Mouse (Mus musculus): ENCODE measurements around the gene Ciita. TPM values are rescaled to one million over a fixed set of nuclear protein-coding genes. Genes with fewer than 3 reads are reported as not detected.

Ciita gene
- total and polyA plus RNA-seq, 3 experiments = 39.1 to 69.6 (median 39.8) TPM

DNA sequence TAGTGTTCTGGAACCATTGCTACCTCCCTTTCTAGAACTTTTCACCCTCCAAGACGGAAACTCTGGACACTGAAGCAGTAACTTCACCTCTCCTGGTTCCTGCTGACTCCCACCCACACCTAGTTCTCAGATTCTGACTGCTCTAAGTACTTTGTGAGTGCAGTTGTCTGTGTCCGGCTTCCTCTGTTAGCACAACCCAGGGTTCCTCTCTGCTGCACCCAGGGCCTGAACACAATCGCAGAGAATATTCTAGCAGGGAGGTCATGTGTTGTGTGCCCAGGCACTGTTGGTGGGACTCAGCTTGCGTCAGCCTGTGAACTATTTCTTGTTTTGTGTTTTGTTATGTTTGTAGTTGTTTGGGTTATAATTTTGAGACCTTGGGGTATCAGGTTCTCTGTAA, 11.9 kb downstream of the Ciita start:
- DNase-seq (ENCODE audit: extremely low read depth) = no peak
- peak overlapping the region; percentile 12 for H3K27ac ChIP-seq (ENCODE audit: insufficient read depth, low read depth)
- H3K27me3 ChIP-seq (replicated peaks) = no peaks in the 10 kb centered on the region
- H3K9ac ChIP-seq (ENCODE audit: insufficient read depth, low read depth) = no peak overlapping the region
- dilution Hi-C loops (cut with MboI; ENCODE audit: extremely low pct_ligation_motif_present, extremely low pct_unique_long_range_greater_than_20kb, low sequenced_read_pairs) (no loop called here), in situ Hi-C loops (cut with MboI; ENCODE audit: low pct_ligation_motif_present, low pct_unique_long_range_greater_than_20kb, low sequenced_read_pairs) (no loop called here)
- H3K9me3 ChIP-seq (replicated peaks; ENCODE audit: low read length) = no peaks in the 10 kb centered on the region
- peaks cover 9% of the 10 kb centered on the region for H3K79me2 ChIP-seq (replicated peaks; ENCODE audit: control insufficient read depth, extremely low read depth, insufficient read depth, poor library complexity, severe bottlenecking)
- peak overlapping the region in 2 of 3 experiments; percentile 70 to 81 for H3K4me3 ChIP-seq (replicated peaks in 1 of 3; ENCODE audit: low read depth in 2 of 3, low read length in 2 of 3, poor library complexity in 1 of 3)
- 0 out of 2 replicates have a peak, but pooled peaks have one; percentile 5 for TF ChIP-seq IRF4 (IDR thresholded peaks at IDR 0.05; ENCODE audit: low read depth, low read length)
- TF ChIP-seq CHD1 (IDR thresholded peaks at IDR 0.05; ENCODE audit: low read depth, low read length) = peak; percentile 67
- TF ChIP-seq ZKSCAN1 (IDR thresholded peaks at IDR 0.05; ENCODE audit: borderline replicate concordance, low read depth, low read length) = no peak
- 0 out of 2 replicates have a peak, but pooled peaks have one; percentile 39 for TF ChIP-seq SIN3A (IDR thresholded peaks at IDR 0.05; ENCODE audit: low read length)
- 0 out of 2 replicates have a peak, but pooled peaks have one; percentile 35 for TF ChIP-seq EP300 (IDR thresholded peaks at IDR 0.05; ENCODE audit: low read length)
- no peak for TF ChIP-seq CTCF (conservative IDR thresholded peaks at IDR 0.05 in 1 of 2, IDR thresholded peaks at IDR 0.05 in 1 of 2; ENCODE audit: low read depth in 2 of 2, low read length in 2 of 2)
- 0 out of 2 replicates have a peak, but pooled peaks have one; percentile 22 for TF ChIP-seq MAX (IDR thresholded peaks at IDR 0.05; ENCODE audit: low read length)
- TF ChIP-seq CHD2 (IDR thresholded peaks at IDR 0.05; ENCODE audit: low read length) = 0 out of 2 replicates have a peak, but pooled peaks have one; percentile 35
- H3K4me1 ChIP-seq (ENCODE audit: control insufficient read depth in 1 of 2, insufficient read depth in 2 of 2) = peaks cover 34 to 58% of the 10 kb centered on the region in 2 experiments
- H3K4me2 ChIP-seq (ENCODE audit: insufficient read depth, low read depth, poor library complexity, severe bottlenecking) = no peak overlapping the region; the same call in 1 of the 2 replicates
- peaks cover 3 to 47% of the 10 kb centered on the region in 2 experiments for H3K36me3 ChIP-seq (replicated peaks in 1 of 2; ENCODE audit: control insufficient read depth in 1 of 2, insufficient read depth in 1 of 2, low read length in 1 of 2)

DNA sequence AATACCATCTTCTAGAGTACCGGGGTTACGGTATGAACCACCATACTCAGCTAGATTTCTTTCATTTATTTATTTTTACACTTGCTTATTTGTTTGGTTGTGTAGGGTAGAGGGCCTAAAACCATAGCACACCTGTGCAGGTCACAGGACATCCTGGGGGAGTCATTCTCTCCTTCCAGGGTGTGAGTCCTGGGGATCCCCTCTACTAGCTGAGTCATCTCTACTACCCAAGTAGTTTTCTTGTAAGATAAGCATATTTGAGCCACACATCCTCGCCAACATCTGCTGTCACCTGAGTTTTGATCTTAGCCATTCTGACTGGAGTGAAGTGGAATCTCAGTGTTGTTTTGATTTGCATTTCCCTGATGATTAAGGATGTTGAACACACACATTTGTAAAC, 12.7 kb downstream of the Ciita start:
- H3K9ac ChIP-seq (ENCODE audit: insufficient read depth, low read depth) = no peak overlapping the region
- in situ Hi-C loops (cut with MboI; ENCODE audit: low pct_ligation_motif_present, low pct_unique_long_range_greater_than_20kb, low sequenced_read_pairs) (no loop called here), dilution Hi-C loops (cut with MboI; ENCODE audit: extremely low pct_ligation_motif_present, extremely low pct_unique_long_range_greater_than_20kb, low sequenced_read_pairs) (no loop called here)
- no peak for TF ChIP-seq POLR2A (IDR thresholded peaks at IDR 0.05; ENCODE audit: low read depth, low read length)
- peak; percentile 96 for TF ChIP-seq ETS1 (conservative IDR thresholded peaks at IDR 0.05; ENCODE audit: low read depth, low read length)
- TF ChIP-seq RCOR1 (conservative IDR thresholded peaks at IDR 0.05; ENCODE audit: low read depth, low read length) = no peak
- no peak for TF ChIP-seq CHD2 (IDR thresholded peaks at IDR 0.05; ENCODE audit: low read length)
- 0 out of 2 replicates have a peak, but pooled peaks have one; percentile 21 for TF ChIP-seq TBP (conservative IDR thresholded peaks at IDR 0.05; ENCODE audit: low read depth, low read length)
- TF ChIP-seq HCFC1 (IDR thresholded peaks at IDR 0.05; ENCODE audit: low read depth, low read length) = no peak
- TF ChIP-seq MEF2A (IDR thresholded peaks at IDR 0.05; ENCODE audit: borderline replicate concordance, low read depth, low read length) = peak; percentile 63; the same call in 1 of the 2 replicates
- TF ChIP-seq BHLHE40 (IDR thresholded peaks at IDR 0.05; ENCODE audit: low read depth, low read length) = peak; percentile 88
- no peak for TF ChIP-seq MXI1 (IDR thresholded peaks at IDR 0.05; ENCODE audit: low read depth, low read length)
- peak; percentile 62 for TF ChIP-seq JUN (IDR thresholded peaks at IDR 0.05; ENCODE audit: insufficient read depth, low read depth, low read length)
- no peak for TF ChIP-seq USF1 (IDR thresholded peaks at IDR 0.05; ENCODE audit: low read depth, low read length)
- TF ChIP-seq UBTF (IDR thresholded peaks at IDR 0.05; ENCODE audit: low read depth, low read length) = no peak
- TF ChIP-seq MAFK (IDR thresholded peaks at IDR 0.05; ENCODE audit: insufficient replicate concordance, low read length) = peak; percentile 83
- no peak for TF ChIP-seq ZKSCAN1 (IDR thresholded peaks at IDR 0.05; ENCODE audit: borderline replicate concordance, low read depth, low read length)
- TF ChIP-seq IRF4 (IDR thresholded peaks at IDR 0.05; ENCODE audit: low read depth, low read length) = peak; percentile 84
- TF ChIP-seq TCF12 (IDR thresholded peaks at IDR 0.05; ENCODE audit: low read depth, low read length) = peak; percentile 90
- no peak for TF ChIP-seq USF2 (conservative IDR thresholded peaks at IDR 0.05; ENCODE audit: low read depth, low read length)
- TF ChIP-seq EP300 (IDR thresholded peaks at IDR 0.05; ENCODE audit: low read length) = peak; percentile 90
- peak; percentile 53; the same call in 1 of the 2 replicates for TF ChIP-seq JUND (conservative IDR thresholded peaks at IDR 0.05; ENCODE audit: low read depth, low read length)
- no peak for TF ChIP-seq MAX (IDR thresholded peaks at IDR 0.05; ENCODE audit: low read length)
- H3K4me3 ChIP-seq (replicated peaks in 1 of 3; ENCODE audit: low read depth in 2 of 3, low read length in 2 of 3, poor library complexity in 1 of 3) = peak overlapping the region in 1 of 3 experiments; percentile 31
- H3K9me3 ChIP-seq (replicated peaks; ENCODE audit: low read length) = no peaks in the 10 kb centered on the region
- no peaks in the 10 kb centered on the region for H3K27me3 ChIP-seq (replicated peaks)
- peak overlapping the region; percentile 25; the same call in 1 of the 2 replicates for H3K4me2 ChIP-seq (ENCODE audit: insufficient read depth, low read depth, poor library complexity, severe bottlenecking)
- H3K36me3 ChIP-seq (replicated peaks in 1 of 2; ENCODE audit: control insufficient read depth in 1 of 2, insufficient read depth in 1 of 2, low read length in 1 of 2) = peaks cover 3 to 49% of the 10 kb centered on the region in 2 experiments
- peaks cover 9% of the 10 kb centered on the region for H3K79me2 ChIP-seq (replicated peaks; ENCODE audit: control insufficient read depth, extremely low read depth, insufficient read depth, poor library complexity, severe bottlenecking)
- peaks cover 34 to 52% of the 10 kb centered on the region in 2 experiments for H3K4me1 ChIP-seq (ENCODE audit: control insufficient read depth in 1 of 2, insufficient read depth in 2 of 2)
- peak overlapping the region; percentile 12; the same call in 1 of the 2 replicates for H3K27ac ChIP-seq (ENCODE audit: insufficient read depth, low read depth)
- DNase-seq (ENCODE audit: extremely low read depth) = peak; percentile 66

Measured in CH12.LX (cell line).